Mouse (Mus musculus) ES-Bruce4 (cell line): ENCODE results near the gene Mical2.

Source experiments
- CTCF ChIP-seq: IDR thresholded peaks from one replicate; pipeline ENCODE4 v1.8.1; 2011; ENCODE audit warnings: low read depth, low read length
- EP300 ChIP-seq: IDR thresholded peaks from 2 replicates; pipeline ENCODE4 v1.6.1; 2011; ENCODE audit warnings: low read depth, low read length; ENCODE audit not compliant: insufficient read depth
- POLR2A ChIP-seq: IDR thresholded peaks from one replicate; pipeline ENCODE4 v1.8.1; 2011; ENCODE audit warnings: low read length; ENCODE audit not compliant: insufficient read depth

GRCm38 (mm10) chr7:112275883-112276282 lies 50.2 kb downstream of the Mical2 start:
- TF ChIP-seq POLR2A (no peak), CTCF (no peak), EP300 (no peak)
